Mouse (Mus musculus): ENCODE results near the gene Fam173b.

The Fam173b gene

GRCm38 (mm10) chr15:31632478-31632877 lies 30.8 kb downstream of the Fam173b start:
- DNase-seq (ENCODE audit: extremely low read depth, low read depth, low spot score) = no peak

GRCm38 (mm10) chr15:31634582-31634981 lies 32.9 kb downstream of the Fam173b start:
- no peak for DNase-seq (ENCODE audit: extremely low read depth, low read depth, low spot score)

GRCm38 (mm10) chr15:31636091-31636595 lies 34.5 kb downstream of the Fam173b start:
- no peak for DNase-seq (ENCODE audit: extremely low read depth, low read depth, low spot score)

- no peak for DNase-seq (ENCODE audit: extremely low read depth, low read depth, low spot score)
Observed at GRCm38 (mm10) chr15:31647225-31647624, 45.6 kb downstream of the Fam173b start.

- DNase-seq (ENCODE audit: extremely low read depth, low read depth, low spot score) = no peak
Observed at GRCm38 (mm10) chr15:31647851-31648569, 46.4 kb downstream of the Fam173b start.

- DNase-seq (ENCODE audit: extremely low read depth, low read depth, low spot score) = no peak
Observed at GRCm38 (mm10) chr15:31649691-31650090, 48.0 kb downstream of the Fam173b start.

GRCm38 (mm10) chr15:31650821-31651220 lies 49.2 kb downstream of the Fam173b start:
- no peak for DNase-seq (ENCODE audit: extremely low read depth, low read depth, low spot score)

- DNase-seq (ENCODE audit: extremely low read depth, low read depth, low spot score) = no peak
Observed at GRCm38 (mm10) chr15:31660133-31660795, 58.6 kb downstream of the Fam173b start.

GRCm38 (mm10) chr15:31660844-31661243 lies 59.2 kb downstream of the Fam173b start:
- no peak for DNase-seq (ENCODE audit: extremely low read depth, low read depth, low spot score)

GRCm38 (mm10) chr15:31661802-31662201 lies 60.1 kb downstream of the Fam173b start:
- no peak for DNase-seq (ENCODE audit: extremely low read depth, low read depth, low spot score)

GRCm38 (mm10) chr15:31663074-31663473 lies 61.4 kb downstream of the Fam173b start:
- DNase-seq (ENCODE audit: extremely low read depth, low read depth, low spot score) = peak; percentile 8

Data from fat pad, adult 2 months (tissue).